Mouse (Mus musculus) adrenal gland, adult (tissue): ENCODE data around the gene Astn2.
A peak's percentile ranks its signal among the peaks of the same experiment; 100 is the strongest.

Experiments used
- DNase-seq, 2 experiments: peaks; one replicate each; pipeline ENCODE4 v3.0.0; 2022 to 2023; ENCODE audit warnings: low spot score in 1 of 2; ENCODE audit not compliant: inconsistent age in 2 of 2

Gene Astn2

DNA sequence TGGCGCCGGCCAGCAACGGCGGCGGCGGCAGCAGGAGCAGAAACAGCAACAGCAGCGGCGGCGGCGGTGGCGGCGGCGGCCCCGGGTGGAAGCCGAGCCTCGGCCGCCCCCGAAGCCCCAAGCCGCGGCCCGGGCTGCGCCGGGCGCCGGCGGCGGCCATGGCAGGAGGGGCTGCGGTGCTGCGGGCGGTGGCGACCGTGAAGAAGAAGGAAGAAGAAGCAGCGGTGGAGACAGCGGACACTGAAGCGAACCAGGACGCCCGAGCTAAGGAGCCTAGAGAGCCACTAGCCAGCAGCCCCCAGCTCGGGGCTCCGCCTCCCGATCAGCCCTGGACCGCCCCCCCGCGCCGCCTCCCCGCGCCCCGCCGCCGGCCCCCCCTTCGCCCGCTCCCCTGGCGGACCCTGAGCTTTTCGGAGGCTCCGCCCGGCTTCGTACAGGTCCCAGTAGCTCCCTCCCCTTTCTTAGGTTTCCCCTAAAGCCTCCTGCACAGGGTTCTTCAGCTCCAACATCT is at the start of gene Astn2:
Gene Astn2, minus strand, starts transcription at position 411 of the 511 bp plus-strand sequence.
- no peak for DNase-seq

DNA sequence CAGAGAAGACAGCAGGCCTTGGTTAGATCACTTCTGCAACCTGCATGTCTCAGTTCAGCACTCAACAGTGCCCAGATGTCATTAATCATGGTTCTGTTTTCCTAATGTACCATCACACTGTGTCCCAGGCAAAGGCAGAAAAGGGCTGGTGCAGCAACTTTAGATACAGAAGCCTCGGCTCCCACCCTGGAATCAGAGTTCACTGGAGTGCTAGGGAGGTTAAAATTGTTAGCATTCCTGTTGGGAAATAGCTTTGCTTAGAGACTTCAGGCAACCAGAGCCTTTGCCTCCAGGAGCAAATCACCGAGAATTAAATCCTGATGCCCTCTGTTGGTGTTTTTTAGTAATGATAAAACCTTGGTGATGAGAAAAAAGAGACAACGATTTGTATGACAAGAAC is 45.7 kb upstream of the Astn2 start:
- peak; percentile 3 to 29 for DNase-seq

DNA sequence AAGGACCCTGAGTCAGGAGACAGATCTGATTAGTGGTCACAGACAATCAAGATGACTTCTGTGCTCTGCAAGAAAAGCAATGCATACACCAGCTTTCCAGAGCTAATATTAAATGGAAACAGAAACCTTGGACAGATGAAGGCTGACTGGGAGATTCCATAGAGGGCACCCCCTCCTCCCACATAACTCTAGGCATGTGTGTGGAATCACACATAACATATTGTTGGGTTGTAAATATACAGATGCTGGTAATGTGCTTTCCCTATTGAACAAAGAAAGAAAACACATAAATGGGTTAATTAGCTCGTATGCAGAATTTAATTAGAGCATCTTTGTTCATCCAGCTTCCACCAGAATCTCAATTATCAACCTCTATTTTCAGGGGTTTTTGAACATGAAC is 26.8 kb upstream of the Astn2 start:
- no peak for DNase-seq

DNA sequence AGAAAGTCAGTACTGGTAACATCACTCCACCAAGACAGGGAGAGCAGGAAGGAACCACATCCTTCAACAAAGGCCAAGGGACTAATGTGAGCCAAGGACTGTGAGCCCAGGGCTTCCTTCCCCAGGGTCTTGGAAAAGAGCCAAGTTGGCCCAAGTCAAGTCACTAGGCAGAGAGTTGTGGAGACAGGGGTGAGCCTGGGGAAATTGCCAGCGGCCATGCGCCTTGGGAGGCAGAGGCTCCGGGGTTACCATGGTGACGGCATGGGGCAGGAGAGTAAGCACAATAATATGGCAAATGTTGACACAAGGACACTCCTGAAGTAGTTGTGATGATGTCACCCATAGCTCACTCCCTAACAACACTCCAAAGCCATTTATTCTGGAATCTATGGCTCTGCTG is 21.4 kb upstream of the Astn2 start:
- peak; percentile 13 to 56 for DNase-seq

DNA sequence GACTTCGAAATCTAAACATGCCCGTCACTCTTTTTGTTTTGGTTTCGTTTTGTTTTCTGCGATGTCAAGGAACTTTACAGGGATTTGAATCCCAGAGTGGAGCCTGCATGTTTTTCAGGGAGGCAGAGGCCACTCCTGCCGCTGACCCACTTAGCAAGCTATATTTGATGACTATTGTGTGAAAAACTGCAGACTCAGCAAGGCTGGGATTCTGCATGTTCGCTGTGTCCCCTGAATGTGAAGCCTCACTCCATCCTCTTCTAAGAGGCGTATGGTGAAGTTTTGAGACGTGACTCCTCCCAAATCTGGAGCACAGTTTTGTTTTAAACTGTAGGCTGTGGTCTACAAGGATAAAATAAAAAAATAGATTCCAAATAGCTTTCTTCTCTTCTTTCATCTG is 10.4 kb upstream of the Astn2 start:
- peak in 1 of 2 experiments; percentile 42 for DNase-seq

DNA sequence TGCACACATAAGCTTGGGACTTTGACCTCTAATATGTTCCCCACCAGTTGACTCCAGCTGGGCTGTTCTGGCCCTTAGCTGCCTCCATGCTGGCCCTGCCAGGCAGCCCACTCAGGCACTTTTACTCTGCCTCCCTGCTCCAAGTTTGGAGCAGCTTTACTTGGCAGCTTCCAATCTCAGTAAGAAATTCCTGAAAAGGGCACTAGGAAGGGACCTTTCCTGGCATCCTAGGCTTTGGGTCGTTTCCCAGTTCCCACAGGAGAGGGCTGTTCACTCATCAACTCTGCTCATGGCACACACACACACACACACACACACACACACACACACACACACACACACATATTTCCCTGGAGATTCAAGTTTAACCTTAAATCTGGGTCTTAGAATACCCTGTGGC is 675 bp upstream of the Astn2 start:
- no peak for DNase-seq

DNA sequence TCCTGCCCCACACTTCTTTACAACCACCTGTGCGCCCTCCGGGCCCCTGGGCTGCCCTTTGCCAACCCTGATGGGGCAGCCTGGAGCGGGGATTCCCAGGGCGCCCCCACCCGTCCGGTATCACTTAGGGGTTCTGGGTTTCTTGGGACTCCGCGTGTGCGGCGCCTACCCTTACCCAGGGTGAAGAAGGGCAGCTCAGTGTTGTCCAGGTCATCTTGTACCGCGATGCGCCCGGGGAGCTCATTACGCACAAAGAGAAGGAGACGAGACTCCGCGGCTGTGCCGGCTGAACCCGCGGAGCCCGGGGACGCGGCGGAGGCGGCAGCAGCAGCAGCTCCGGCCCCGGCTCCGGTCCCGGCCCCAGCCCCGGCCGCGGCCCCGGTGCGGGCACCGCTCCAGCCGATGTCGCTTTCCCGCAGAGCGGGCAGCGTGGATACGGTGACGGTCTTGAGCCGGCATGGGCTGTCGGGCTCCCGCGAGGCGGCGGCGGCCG is 657 bp downstream of the Astn2 start:
- peak; percentile 21 to 71 for DNase-seq

DNA sequence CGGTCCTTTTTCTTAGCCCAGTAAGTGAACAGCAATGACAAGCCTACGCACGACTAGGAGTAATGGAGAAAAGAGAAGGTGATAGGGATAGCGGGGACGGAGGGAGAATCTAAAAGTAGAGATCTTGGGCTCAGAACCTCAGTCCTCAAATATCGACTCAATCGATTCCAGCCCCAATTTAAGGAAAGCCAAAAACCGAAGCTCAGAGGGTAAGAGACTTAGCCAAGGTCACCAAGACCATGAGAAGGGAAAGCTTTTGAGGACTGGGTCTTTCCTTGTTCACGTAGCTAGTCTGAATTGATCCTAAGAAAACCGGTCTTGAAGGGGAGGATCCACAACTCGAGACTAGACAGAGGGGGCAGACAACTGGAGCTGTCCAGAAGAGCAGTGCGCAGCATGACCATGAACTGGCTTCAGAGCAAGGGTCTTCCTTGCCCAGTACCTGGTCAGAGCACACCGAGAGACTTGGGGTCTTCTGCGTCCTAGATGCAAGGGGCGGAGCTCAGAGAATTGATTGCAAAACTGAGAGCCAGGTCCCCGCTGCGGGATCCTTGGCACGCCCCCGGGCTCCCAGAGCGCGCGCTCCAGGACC is 1.2 kb downstream of the Astn2 start:
- DNase-seq: peak in 1 of 2 experiments; percentile 41

DNA sequence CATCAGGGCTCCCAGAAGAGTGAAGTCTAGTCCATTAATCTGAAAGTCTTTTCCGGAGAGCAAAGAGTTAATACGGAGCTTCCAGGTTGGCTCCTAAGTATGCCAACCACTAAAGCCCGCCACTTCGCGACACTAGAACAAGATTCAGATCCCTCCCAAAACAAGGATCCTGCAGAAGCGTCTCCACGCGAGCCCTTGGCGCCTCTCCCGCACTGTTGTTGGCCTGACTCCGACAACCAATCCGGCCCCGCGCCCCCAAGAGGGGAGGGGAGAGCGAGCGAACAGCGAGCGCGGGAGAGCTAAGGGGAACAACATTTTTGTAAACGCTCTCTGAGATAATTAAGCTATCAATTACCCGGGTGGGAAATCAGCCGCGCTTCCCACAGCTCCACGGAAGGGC is 1.8 kb downstream of the Astn2 start:
- DNase-seq: peak; percentile 4 to 43

DNA sequence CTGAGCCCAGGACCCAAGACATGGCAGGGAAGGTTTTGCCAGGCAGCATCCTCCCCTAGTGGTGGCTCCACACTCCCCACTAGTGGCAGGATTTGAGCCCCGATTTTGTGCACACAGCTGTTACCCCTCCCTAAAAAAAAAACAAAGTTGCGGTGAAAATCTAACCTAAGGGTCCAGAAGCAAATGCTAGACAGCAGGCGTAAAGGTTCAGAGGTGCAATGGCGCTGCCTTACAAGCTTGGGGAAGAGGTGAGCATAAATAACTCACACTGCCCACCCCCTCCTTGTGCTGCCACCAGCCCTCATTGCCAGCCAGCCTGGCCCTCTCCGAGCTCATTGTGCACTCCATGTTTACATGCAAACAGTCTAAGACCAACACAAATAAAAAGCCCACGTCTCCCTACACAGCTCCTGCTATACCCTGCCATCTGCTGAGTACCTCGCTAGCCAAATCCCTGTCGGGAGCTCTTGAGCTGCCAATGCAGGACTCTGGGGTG is 3.2 kb downstream of the Astn2 start:
- peak in 1 of 2 experiments; percentile 47 for DNase-seq

DNA sequence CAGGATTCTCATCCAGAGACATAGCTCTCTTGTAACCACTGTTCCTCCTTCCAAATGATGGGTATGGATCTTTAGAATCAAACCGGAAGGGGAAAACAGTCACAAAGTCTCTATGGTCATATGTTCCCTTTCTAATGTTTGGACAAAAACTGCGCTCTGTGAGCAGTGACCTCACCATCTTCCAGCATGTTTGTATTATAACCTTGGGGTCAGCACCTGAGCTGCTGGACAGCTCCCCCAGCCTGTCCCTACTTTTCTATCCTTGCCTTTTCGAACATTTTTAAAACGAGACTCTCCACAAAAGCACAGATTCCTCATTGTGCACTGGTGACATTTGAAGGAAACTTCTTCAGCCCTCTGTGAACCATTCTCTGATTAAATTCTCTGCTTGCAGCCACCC is 5.3 kb downstream of the Astn2 start:
- DNase-seq: peak; percentile 5 to 57

DNA sequence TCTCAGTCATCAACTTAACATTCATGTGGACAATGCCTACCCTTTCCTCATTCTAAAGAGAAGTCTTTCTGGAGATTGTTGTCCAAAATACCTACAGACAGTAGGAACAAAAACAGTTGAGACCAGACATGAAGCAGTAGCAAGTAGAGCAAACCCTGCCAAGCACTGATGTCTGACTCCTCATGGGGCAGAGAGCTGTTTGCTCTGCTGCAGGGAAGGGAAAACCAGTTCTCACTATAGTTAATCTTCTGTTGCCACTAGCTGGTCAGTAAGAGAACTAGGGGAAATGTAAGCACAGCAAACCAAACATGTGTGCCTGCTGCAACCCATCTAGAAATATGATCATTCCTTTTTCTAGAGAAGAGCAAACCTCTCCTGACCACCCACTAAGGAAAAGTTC is 7.2 kb downstream of the Astn2 start:
- no peak for DNase-seq

DNA sequence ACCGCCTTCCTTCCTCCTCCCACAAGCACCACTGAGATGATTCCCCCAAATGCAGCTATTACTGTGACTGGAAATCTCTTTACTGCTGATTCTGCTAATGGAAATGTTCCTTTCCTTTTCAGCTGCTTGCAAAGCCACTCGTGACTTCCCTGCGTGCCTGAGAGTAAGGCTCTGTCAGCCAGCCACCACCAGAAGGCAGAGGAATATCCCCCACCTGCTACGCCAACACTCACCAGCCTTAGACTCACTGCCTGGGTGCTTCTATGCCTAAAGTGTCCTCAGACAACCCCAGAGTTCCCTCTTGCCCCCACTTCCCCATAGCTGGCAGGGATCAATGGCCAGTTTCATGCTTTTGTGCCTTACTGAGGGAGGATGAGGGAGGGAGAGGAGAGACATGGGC is 11.1 kb downstream of the Astn2 start:
- DNase-seq: no peak

DNA sequence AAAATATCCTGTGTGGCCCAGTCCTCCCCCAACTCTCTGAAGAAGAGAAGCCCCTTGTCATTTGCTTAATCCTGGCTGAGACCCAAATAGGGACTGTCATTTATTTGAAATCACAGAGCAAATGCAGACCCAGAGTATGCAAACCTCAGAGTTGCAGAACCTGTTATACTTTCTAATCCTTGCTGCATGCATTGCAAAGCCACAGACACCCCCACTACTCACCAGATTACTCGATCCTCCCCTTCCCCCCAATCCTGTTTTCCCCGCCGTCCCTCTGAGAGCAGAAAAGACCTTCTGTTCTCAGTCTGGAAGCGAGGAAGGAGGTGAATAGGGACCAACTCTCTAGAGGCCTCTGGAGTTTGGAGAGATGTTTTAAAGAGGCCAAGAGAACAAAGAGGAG is 13.9 kb downstream of the Astn2 start:
- DNase-seq: no peak

DNA sequence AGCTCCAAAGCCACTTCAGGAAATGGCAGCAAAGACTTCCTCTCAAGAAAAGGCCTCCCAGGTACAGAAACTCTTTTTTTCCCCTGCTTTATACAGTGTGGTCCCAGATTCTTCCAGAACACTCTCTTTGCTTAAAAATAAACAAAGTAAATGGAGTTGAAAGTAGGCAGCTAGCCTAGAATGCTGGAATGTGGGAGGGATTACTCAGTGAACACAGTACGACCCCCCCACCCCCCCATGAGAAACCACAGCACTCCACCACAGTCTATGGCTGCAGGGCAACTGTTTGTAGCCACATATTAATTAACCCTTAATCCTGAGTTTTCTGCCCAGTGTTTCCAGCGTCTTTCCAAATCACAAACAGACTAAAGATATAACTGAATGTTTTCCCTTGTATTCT is 25.8 kb downstream of the Astn2 start:
- DNase-seq: no peak

DNA sequence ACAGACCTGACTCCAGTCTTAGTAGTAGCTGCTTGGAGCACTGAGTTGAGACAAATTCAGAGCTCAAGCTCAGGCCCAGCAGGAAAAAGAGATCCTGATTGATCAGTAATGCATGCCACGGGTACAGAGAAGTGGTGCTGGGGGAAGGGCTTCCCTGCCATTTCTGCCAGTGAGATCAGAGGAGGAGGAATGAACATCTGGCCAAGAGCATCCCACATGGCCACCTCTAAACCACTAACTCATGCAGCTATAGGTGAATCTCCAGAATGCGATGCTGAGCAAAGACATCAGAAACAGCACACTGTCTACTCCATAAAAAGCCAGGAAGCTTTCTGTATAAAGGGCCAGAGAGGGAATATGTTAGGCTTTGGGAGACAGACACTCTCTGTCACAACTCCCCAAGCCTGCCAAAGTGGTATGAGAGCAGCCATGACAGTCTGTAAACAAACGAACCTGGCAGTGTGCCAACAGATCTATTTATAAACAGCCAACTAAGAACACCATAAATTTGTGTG is 33.8 kb downstream of the Astn2 start:
- no peak for DNase-seq

DNA sequence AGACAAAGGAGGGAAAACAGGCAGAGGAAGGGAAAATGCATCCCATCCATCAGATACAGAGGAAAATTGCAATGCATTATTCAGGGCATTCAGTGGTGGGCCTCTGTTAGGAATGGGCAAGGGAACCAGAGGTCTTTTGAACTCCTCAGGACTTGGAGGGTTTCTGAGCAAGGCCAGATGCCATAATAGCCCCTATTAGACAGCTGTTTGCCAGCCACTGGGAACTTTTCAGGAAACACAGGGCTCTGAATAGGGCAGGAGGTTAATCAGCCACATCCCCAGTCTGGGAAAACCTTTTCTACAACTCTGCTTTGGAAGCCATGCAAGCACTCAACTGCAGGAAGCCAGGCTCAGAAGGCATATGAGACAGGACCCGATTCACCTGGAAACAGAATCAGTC is 38.9 kb downstream of the Astn2 start:
- DNase-seq: no peak

DNA sequence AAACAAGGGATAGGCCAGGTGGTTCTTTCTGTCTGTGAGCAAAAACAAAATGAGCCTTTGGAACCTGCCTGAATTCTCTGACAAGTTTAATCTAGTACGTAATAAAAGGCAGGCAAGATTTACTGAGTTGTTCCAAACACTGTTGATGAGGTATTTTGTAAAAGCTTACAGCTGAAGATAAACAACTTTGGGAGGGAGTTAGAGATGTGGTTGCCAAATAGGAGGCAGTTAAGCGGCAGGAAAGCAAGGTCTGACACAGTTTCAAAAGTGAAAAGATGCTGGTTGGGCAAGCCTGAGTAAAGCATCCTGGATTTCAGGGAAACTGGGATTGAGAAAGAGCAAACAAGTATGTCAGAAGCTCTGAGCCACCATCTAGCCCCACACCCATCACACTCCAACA is 59.8 kb downstream of the Astn2 start:
- DNase-seq: peak in 1 of 2 experiments; percentile 21

DNA sequence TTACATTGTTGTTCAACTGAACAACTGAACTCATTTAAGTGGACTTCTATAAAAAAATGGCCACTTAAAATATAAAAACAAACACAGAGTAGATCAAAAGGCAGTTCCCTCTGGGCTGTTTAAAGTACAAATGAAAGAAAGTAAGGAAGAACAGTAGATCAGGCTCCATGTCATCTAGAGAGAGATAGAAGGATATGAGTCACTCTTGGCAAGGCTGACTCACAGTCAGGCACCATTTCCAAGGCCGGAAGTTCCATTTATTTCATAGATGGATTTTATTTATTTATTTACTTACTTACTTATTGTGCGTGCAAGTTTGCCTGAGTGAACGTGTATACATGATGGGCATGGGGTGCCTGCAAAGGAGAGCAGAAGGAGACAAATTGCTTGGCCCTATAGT is 67.0 kb downstream of the Astn2 start:
- DNase-seq: peak; percentile 13 to 72

DNA sequence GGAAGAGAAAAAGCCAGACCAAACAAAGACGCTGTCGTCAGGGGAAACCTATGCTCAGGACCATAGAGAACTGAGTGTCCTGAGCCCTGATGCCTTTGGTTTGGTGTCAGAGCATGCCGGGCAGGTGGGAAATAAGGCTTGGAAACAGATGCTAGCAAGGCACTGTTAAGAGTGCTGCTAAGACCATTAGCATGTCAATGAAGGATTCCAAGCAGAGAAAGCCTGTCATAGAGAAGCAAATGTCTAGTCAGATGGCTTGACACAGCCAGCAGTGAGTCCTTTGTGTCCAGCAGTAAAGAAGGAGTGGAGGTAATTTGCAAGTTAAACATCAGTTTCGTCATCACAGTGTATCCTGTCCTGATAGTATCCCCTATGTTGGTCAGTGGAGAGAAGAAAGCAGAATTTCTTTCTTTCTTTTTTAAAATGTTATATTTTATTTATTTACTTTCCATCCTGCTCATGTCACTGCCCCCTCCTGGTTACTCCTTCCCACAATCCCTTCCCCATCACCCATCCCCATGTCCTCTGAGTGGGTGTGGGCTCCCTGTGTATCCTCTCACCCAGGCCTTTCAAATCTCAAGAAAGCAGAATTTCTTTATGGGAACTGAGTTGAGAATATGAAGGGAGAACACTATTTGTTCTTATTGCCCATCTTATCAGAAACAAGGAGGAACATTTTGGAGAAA is 73.7 kb downstream of the Astn2 start:
- DNase-seq: no peak

DNA sequence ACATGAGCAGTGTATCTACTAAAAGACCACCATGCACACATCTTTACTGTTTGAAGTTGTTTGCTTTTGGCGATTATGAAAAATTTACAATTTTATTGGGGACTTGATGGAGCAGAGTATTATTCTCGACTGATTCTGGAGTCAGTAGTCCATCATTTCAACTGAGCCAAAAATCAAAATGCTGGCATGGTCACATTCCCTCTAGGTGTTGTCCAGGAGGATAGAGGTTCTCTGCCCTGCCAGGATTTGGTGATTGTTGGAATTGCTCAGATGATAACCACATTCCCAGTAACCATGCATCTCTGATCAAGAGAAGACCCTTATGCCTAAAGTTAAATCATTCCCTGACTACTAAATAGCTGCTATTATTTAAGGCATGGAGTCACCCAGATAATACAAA is 83.4 kb downstream of the Astn2 start:
- DNase-seq: no peak

DNA sequence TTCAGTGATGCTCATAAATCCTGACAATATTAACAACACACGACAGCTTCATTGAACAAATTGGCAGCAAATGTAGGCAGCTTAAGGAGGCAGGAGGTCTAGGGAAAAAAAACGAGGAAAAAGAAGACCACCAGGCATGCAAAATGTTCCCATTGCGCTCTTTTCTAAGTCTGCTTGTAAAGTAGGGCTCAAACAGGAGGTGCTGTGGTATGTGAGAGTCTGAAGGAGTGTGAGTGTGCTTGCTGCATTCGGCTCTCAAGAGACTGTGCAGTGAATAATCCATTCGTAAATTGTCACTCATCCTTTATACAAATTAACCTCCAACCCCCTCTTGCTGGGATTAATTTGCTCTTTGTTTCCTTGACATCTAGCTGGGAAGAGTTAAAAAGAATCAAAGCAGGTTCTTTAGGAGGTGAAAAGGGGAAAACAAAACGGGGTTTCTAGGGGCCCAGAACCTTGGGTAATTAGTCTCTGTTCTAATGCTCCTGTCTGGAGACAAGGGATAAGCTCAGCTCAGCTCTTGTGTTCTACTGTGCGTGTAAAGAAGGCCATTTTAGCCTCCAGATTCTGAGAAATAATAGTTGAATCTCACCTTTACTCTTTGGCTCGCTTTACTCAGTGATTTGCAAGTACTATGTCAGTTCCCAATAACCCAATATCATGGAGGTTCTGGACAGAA is 89.5 kb downstream of the Astn2 start:
- no peak for DNase-seq
